Mouse (Mus musculus) lung, adult 2 months (tissue): ENCODE measurements around the gene Ly6g5b.

ENCODE experiments used
- CTCF ChIP-seq: fragments of 200-500 bp; IDR thresholded peaks from 2 replicates; pipeline ENCODE4 v1.5.1; 2011; ENCODE audit warnings: mild to moderate bottlenecking, low read length, control low read depth; ENCODE audit not compliant: insufficient read depth
- POLR2A ChIP-seq: fragments of 200-500 bp; IDR thresholded peaks from 2 replicates; pipeline ENCODE4 v1.6.1; 2011; ENCODE audit warnings: low read depth, mild to moderate bottlenecking, control low read depth, low read length, borderline replicate concordance; ENCODE audit errors: extremely low read depth

GRCm38 (mm10) chr17:35155451-35155850 is 40.2 kb upstream of the Ly6g5b start:
- no peak for TF ChIP-seq CTCF
- no peak for TF ChIP-seq POLR2A
